Mouse (Mus musculus): ENCODE measurements around the gene Nav2.

Nav2 gene

GRCm38 (mm10) chr7:49249996-49250395, 341.5 kb downstream of the Nav2 start:
- peak; percentile 82 for DNase-seq (ENCODE audit: low spot score)

GRCm38 (mm10) chr7:49250581-49251307, 342.2 kb downstream of the Nav2 start:
- DNase-seq (ENCODE audit: low spot score), result no peak

GRCm38 (mm10) chr7:49251308-49251638, 342.8 kb downstream of the Nav2 start:
- DNase-seq (ENCODE audit: low spot score), result no peak

GRCm38 (mm10) chr7:49252444-49252843, 343.9 kb downstream of the Nav2 start:
- no peak for DNase-seq (ENCODE audit: low spot score)

- no peak for DNase-seq (ENCODE audit: low spot score)
Observed at GRCm38 (mm10) chr7:49252902-49253301, 344.4 kb downstream of the Nav2 start.

GRCm38 (mm10) chr7:49255053-49255452, 346.5 kb downstream of the Nav2 start:
- DNase-seq (ENCODE audit: low spot score), result no peak

GRCm38 (mm10) chr7:49257234-49257906, 348.9 kb downstream of the Nav2 start:
- no peak for DNase-seq (ENCODE audit: low spot score)

- no peak for DNase-seq (ENCODE audit: low spot score)
Observed at GRCm38 (mm10) chr7:49258088-49258487, 349.6 kb downstream of the Nav2 start.

GRCm38 (mm10) chr7:49261941-49262511, 353.5 kb downstream of the Nav2 start:
- no peak for DNase-seq (ENCODE audit: low spot score)

GRCm38 (mm10) chr7:49266422-49266821, 357.9 kb downstream of the Nav2 start:
- peak; percentile 48 for DNase-seq (ENCODE audit: low spot score)

- no peak for DNase-seq (ENCODE audit: low spot score)
Observed at GRCm38 (mm10) chr7:49267621-49268325, 359.3 kb downstream of the Nav2 start.

- no peak for DNase-seq (ENCODE audit: low spot score)
Observed at GRCm38 (mm10) chr7:49268401-49268921, 359.9 kb downstream of the Nav2 start.

- no peak for DNase-seq (ENCODE audit: low spot score)
Observed at GRCm38 (mm10) chr7:49270855-49271254, 362.3 kb downstream of the Nav2 start.

GRCm38 (mm10) chr7:49272445-49273439, 364.2 kb downstream of the Nav2 start:
- peak; percentile 82 for DNase-seq (ENCODE audit: low spot score)

GRCm38 (mm10) chr7:49273907-49274656, 365.6 kb downstream of the Nav2 start:
- no peak for DNase-seq (ENCODE audit: low spot score)

GRCm38 (mm10) chr7:49274676-49275075, 366.2 kb downstream of the Nav2 start:
- no peak for DNase-seq (ENCODE audit: low spot score)

- DNase-seq (ENCODE audit: low spot score), result no peak
Observed at GRCm38 (mm10) chr7:49276163-49276562, 367.6 kb downstream of the Nav2 start.

- no peak for DNase-seq (ENCODE audit: low spot score)
Observed at GRCm38 (mm10) chr7:49277685-49278084, 369.2 kb downstream of the Nav2 start.

GRCm38 (mm10) chr7:49278531-49278930, 370.0 kb downstream of the Nav2 start:
- DNase-seq (ENCODE audit: low spot score), result peak; percentile 4

- DNase-seq (ENCODE audit: low spot score), result no peak
Observed at GRCm38 (mm10) chr7:49280427-49280826, 371.9 kb downstream of the Nav2 start.
